Mouse (Mus musculus): Measurements from ENCODE around the gene Hace1. TPM values are rescaled to one million over a fixed set of nuclear protein-coding genes. Genes with fewer than 3 reads are reported as not detected.
A peak's percentile ranks its signal among the peaks of the same experiment; 100 is the strongest.
"Not testable (repeated sequence)": the region's sequence is repeated elsewhere in the genome, so short reads cannot be mapped to it uniquely, and the experiment has no call there.

Hace1 gene
- 25.6 and 27.4 TPM in 2 replicates for polyA plus RNA-seq (2012; rRNA removed)

DNA sequence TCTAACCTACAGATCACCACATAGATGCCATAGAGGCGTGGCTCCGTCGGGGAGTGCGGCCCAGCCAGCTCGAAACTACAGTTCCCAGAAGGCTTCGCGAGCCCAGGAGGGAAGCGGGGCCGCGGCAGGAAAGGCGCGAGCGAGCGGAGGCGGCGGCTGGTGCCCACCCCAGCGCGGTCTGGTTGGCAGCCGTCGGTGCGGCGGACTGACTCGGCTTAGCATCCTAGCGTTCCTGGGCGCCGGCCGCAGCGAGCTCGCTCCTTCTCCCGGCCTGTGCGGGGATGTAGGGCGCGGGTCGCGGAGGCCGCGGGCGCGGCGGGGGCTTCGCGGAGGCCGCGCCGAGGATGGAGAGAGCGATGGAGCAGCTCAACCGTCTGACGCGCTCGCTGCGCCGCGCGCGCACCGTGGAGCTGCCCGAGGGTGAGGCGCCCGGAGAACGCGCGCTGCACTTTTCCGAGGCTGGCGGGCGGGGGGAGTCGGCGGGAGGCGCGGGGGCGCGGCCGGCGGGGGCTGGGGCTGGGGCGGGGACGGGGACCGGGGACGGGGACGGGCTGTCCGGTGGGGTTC lies at the start of gene Hace1:
Gene Hace1 (plus strand): TSS at position 99 of the 567 bp plus-strand sequence.
- peak within 1 kb of the TSS; percentile 94 for H3K4me3 ChIP-seq (replicated peaks; ENCODE audit: insufficient read depth, low read depth, low read length)
- TF ChIP-seq POLR2A (IDR thresholded peaks at IDR 0.05; ENCODE audit: borderline replicate concordance, insufficient read depth, low read length) (peak; percentile 64; the same call in 1 of the 2 replicates), CTCF (IDR thresholded peaks at IDR 0.05; ENCODE audit: borderline replicate concordance, insufficient read depth, low read depth, low read length) (no peak)
- peak within 1 kb of the TSS; percentile 84 for H3K27ac ChIP-seq (ENCODE audit: insufficient read depth, low read length)
- WGBS: 1% methylated on average over 74 of the region's 79 CpGs
- no peaks in the 10 kb centered on the region for H3K4me1 ChIP-seq (ENCODE audit: control insufficient read depth, insufficient read depth, low read length)
- peak; percentile 90 for DNase-seq
- no peaks in the 10 kb centered on the region for H3K27me3 ChIP-seq (ENCODE audit: control insufficient read depth, insufficient read depth, low read length)

DNA sequence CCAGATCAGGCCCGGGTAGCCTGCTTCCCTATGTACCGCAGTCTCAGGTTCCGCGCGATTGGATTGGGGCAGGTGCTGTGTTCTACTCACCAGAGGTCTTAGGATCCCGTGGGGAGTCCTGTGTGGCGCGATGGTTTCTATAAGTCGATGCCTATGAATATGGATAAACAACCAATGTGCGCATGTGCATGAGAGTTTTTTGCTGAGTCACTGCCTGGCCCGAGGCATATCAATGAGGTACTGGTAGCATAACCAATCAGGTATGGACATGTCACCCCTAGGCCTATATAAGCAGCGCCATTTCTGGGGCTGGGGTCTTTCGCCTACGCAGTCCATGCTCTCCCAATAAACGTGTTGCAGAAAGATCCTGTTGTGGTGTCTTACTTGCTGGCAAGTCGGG lies 40.3 kb upstream of the Hace1 start:
- H3K4me3 ChIP-seq (replicated peaks; ENCODE audit: insufficient read depth, low read depth, low read length); H3K27me3 ChIP-seq (ENCODE audit: control insufficient read depth, insufficient read depth, low read length); H3K27ac ChIP-seq (ENCODE audit: insufficient read depth, low read length); H3K4me1 ChIP-seq (ENCODE audit: control insufficient read depth, insufficient read depth, low read length); DNase-seq: not testable (repeated sequence)
- 95% methylated on average over 16 of the region's 16 CpGs for WGBS

DNA sequence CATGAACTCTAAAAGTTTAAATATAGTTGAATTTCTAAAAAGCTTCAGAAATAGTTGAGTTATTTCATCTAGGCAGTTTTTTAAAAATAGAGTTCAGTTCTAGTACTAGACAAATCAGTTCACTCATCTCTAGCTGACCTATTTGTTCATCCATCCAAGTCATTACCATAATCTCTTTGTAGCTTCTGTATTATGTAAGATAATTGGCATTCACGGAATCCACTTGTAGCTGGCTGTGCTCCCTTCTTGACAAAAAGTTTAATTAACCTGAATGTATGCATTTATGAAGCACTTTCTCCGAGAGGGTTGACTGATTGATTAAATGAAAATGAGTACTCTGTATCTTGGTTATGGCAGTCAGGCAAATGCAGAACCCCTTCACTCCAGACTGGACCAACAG lies 34.9 kb upstream of the Hace1 start:
- no peak for TF ChIP-seq POLR2A (IDR thresholded peaks at IDR 0.05; ENCODE audit: borderline replicate concordance, insufficient read depth, low read length)
- no peak for TF ChIP-seq CTCF (IDR thresholded peaks at IDR 0.05; ENCODE audit: borderline replicate concordance, insufficient read depth, low read depth, low read length)
- 22% methylated on average over 2 of the region's 2 CpGs for WGBS
- no peak overlapping the region for H3K27ac ChIP-seq (ENCODE audit: insufficient read depth, low read length)

DNA sequence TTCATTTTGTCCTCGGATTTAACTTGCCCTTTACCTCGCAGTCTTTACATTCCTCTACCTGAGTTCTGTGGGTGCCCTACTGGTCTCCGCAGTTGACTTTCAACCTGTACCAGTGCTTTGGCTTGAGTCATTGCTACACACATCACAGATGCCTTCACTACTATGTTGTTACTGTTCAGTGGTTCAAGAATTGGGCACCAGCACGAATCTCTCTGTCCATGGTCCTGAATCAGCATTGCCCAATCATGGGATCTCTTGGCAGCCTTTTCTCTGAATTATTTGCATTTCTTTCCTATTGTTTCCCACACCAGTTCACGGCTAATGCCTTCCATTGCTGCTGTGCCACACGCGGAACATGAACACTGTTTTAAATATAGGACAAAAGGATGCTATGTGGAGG lies 30.8 kb upstream of the Hace1 start:
- no peak for DNase-seq
- 32% methylated on average over 7 of the region's 7 CpGs for WGBS
- Histone ChIP-seq H3K4me1 (ENCODE audit: control insufficient read depth, insufficient read depth, low read length) (no peaks in the 10 kb centered on the region), H3K27me3 (ENCODE audit: control insufficient read depth, insufficient read depth, low read length) (no peaks in the 10 kb centered on the region), H3K27ac (ENCODE audit: insufficient read depth, low read length) (no peak overlapping the region), H3K4me3 (replicated peaks; ENCODE audit: insufficient read depth, low read depth, low read length) (no peak overlapping the region)
- TF ChIP-seq POLR2A (IDR thresholded peaks at IDR 0.05; ENCODE audit: borderline replicate concordance, insufficient read depth, low read length) (no peak), CTCF (IDR thresholded peaks at IDR 0.05; ENCODE audit: borderline replicate concordance, insufficient read depth, low read depth, low read length) (no peak)

More for the DNA sequence above, 34.9 kb upstream of the Hace1 start:
- H3K4me3 ChIP-seq (replicated peaks; ENCODE audit: insufficient read depth, low read depth, low read length): no peak overlapping the region
- no peak for DNase-seq
- H3K4me1 ChIP-seq (ENCODE audit: control insufficient read depth, insufficient read depth, low read length): no peaks in the 10 kb centered on the region
- H3K27me3 ChIP-seq (ENCODE audit: control insufficient read depth, insufficient read depth, low read length): no peaks in the 10 kb centered on the region

DNA sequence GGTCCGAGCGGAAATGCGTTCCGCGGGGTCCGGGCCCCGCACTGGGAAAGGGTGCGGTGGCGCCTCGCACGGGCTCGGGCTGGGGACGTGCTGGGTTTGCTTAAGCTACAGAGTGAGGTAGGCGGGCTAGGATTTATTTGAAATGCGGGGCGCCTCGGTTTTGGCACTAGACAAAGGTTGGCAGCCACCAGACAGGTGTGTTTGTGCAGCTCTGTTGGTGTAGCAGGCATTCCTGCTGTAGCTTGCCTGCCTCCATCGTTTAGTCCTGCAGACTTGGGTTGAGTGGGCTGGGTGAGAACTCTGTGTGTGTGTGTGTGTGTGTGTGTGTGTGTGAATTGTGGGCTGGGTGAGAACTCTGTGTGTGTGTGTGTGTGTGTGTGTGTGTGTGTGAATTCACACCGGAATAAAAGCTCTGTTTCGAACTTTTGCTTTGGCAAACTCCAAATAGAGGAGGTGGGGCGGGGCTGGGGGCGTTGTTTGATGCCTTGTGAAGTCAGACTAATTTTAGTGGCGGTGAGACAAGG lies 731 bp downstream of the Hace1 start:
- no peaks in the 10 kb centered on the region for H3K4me1 ChIP-seq (ENCODE audit: control insufficient read depth, insufficient read depth, low read length)
- peak; percentile 60 to 69 for DNase-seq
- TF ChIP-seq CTCF (IDR thresholded peaks at IDR 0.05; ENCODE audit: borderline replicate concordance, insufficient read depth, low read depth, low read length) (no peak), POLR2A (IDR thresholded peaks at IDR 0.05; ENCODE audit: borderline replicate concordance, insufficient read depth, low read length) (no peak)
- WGBS: 1% methylated on average over 23 of the region's 23 CpGs
- H3K27ac ChIP-seq (ENCODE audit: insufficient read depth, low read length): peak overlapping the region; percentile 43
- H3K27me3 ChIP-seq (ENCODE audit: control insufficient read depth, insufficient read depth, low read length): no peaks in the 10 kb centered on the region
- peak overlapping the region; percentile 94 for H3K4me3 ChIP-seq (replicated peaks; ENCODE audit: insufficient read depth, low read depth, low read length)

DNA sequence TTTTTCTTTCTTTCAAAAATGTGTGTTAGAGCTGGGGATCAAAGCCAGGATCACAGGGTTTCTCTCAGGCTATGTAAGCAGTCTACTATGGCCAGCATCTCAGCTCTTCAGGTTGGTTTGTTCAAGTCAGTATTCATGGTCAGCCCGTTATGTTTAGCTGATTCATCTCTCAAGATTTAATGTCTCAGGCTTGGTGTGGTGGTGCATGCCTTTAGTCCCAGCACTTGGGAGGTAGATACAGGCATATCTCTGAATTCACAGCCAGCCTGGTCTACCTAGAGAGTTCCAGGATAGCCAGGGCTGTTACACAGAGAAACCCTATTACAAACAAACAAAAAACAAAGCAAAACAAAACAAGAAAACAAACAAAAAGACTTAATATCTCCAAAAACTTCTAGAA lies 5.7 kb downstream of the Hace1 start:
- Histone ChIP-seq H3K27me3 (ENCODE audit: control insufficient read depth, insufficient read depth, low read length) (no peaks in the 10 kb centered on the region), H3K27ac (ENCODE audit: insufficient read depth, low read length) (no peak overlapping the region), H3K4me3 (replicated peaks; ENCODE audit: insufficient read depth, low read depth, low read length) (no peak overlapping the region), H3K4me1 (ENCODE audit: control insufficient read depth, insufficient read depth, low read length) (no peaks in the 10 kb centered on the region)
- TF ChIP-seq POLR2A (IDR thresholded peaks at IDR 0.05; ENCODE audit: borderline replicate concordance, insufficient read depth, low read length): no peak
- TF ChIP-seq CTCF (IDR thresholded peaks at IDR 0.05; ENCODE audit: borderline replicate concordance, insufficient read depth, low read depth, low read length): no peak
- WGBS: 89% methylated on average over 1 of the region's 1 CpGs
- DNase-seq: no peak

DNA sequence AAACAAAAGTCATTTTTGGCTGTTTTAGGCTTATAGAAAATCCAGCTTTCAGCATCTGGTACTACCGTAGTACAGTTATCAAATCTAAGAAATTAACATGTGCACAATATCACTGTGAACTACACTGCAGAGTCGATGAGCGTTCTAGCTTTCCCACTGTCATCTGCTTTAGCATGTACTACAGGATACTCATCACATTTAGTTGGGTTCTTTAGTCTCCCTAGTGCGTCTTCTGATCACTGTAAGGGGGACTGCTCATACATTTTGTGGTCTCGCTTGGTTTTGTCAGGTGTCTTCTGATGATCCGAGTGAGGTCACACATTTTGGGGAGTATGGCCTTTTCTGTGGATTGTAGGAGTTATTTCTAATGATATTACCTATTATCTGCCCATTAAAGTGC lies 6.2 kb downstream of the Hace1 start:
- Histone ChIP-seq H3K27ac (ENCODE audit: insufficient read depth, low read length) (no peak overlapping the region), H3K4me1 (ENCODE audit: control insufficient read depth, insufficient read depth, low read length) (no peaks in the 10 kb centered on the region), H3K4me3 (replicated peaks; ENCODE audit: insufficient read depth, low read depth, low read length) (no peak overlapping the region), H3K27me3 (ENCODE audit: control insufficient read depth, insufficient read depth, low read length) (no peaks in the 10 kb centered on the region)
- no peak for DNase-seq
- 98% methylated on average over 6 of the region's 6 CpGs for WGBS
- no peak for TF ChIP-seq POLR2A (IDR thresholded peaks at IDR 0.05; ENCODE audit: borderline replicate concordance, insufficient read depth, low read length)
- TF ChIP-seq CTCF (IDR thresholded peaks at IDR 0.05; ENCODE audit: borderline replicate concordance, insufficient read depth, low read depth, low read length): no peak

DNA sequence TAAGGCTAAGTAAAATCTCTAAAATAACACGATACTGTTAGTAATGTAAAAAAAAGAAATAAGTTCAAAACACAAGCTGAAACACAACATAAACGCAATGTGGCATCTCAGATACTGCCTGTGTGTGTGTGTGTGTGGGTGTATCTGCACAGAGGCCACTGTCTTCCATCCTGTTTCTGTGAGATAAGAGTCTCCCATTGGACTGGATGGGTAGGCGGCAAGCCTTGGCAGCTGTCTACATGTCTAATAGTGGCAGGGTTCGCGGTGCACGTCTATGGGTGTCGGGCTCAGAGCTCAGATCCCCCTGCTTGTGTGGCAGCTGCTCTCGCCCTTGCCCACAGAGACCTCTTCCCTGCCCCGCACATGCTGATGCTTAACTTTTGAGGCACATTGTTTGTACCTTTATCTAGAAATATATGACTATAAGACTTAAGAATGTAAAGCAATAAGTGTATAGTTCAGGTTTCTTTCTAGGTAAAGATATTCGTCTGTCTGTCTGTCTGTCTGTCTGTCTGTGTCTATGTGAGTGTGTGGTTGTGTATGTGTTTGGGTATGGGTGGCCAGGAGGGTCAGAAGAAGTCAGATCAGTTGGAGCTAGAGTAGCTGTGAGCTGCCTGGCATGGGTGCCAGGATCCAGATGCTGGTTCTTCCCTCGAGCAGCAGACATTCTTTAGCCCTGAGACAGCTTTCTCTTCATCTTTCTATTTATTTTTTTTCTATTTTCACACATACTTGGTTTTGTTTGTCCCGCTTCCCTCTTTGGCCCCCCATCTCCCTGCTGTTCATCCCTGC lies 6.9 kb downstream of the Hace1 start:
- 90% methylated on average over 12 of the region's 12 CpGs for WGBS
- TF ChIP-seq POLR2A (IDR thresholded peaks at IDR 0.05; ENCODE audit: borderline replicate concordance, insufficient read depth, low read length) (no peak), CTCF (IDR thresholded peaks at IDR 0.05; ENCODE audit: borderline replicate concordance, insufficient read depth, low read depth, low read length) (no peak)
- no peak for DNase-seq

More for the DNA sequence above, 6.9 kb downstream of the Hace1 start:
- Histone ChIP-seq H3K27me3 (ENCODE audit: control insufficient read depth, insufficient read depth, low read length) (no peaks in the 10 kb centered on the region), H3K4me3 (replicated peaks; ENCODE audit: insufficient read depth, low read depth, low read length) (no peak overlapping the region), H3K27ac (ENCODE audit: insufficient read depth, low read length) (no peak overlapping the region), H3K4me1 (ENCODE audit: control insufficient read depth, insufficient read depth, low read length) (no peaks in the 10 kb centered on the region)
